Comparison of ENCODE assay signal across 32 mouse cellular contexts in genomic region chr10:18511496-18511895, GRCm38 (mm10). TPM values are rescaled to one million over a fixed set of nuclear protein-coding genes. Genes with fewer than 3 reads are reported as not detected.
DNase-seq lines count a peak whose midpoint lies in the region; ATAC-seq and TF ChIP-seq lines count a peak whose summit lies in the region.
"Had no signal": no experiment of that assay in that cellular context is flagged by ENCODE, and none has a peak within 500 bp of the region (broad histone marks: within the 10 kb centered on the region; RNA-seq: fewer than 3 reads in every experiment).

No protein-coding gene starts in this region.

- no peak overlapping the region for H3K4me2 ChIP-seq in heart, embryonic 11.5 days
- H3K4me2 ChIP-seq in heart, postnatal 0 days (ENCODE audit: low read depth, low read length) = no peak overlapping the region
- H3K4me2 ChIP-seq: embryonic facial prominence, embryonic 12.5 days; forebrain, embryonic 12.5 days; heart, embryonic 15.5 days; hindbrain, embryonic 12.5 days; intestine, embryonic 15.5 days; liver, embryonic 12.5 days; midbrain, embryonic 11.5 days; stomach, embryonic 15.5 days had no signal

- no peak overlapping the region for H3K27ac ChIP-seq in heart, embryonic 11.5 days (ENCODE audit: low read depth, low read length)
- 0 out of 2 replicates have a peak overlapping the region, but pooled peaks have one; percentile 17 for H3K27ac ChIP-seq in heart, postnatal 0 days (ENCODE audit: low read depth)
- H3K27ac ChIP-seq: embryonic facial prominence, embryonic 12.5 days; forebrain, embryonic 12.5 days; heart, embryonic 15.5 days; hindbrain, embryonic 12.5 days; hindbrain, postnatal 0 days; intestine, embryonic 15.5 days; layer of hippocampus, adult 2 months; liver, embryonic 12.5 days; stomach, embryonic 15.5 days had no signal

- DNase-seq in heart, adult 18-20 months = peak; percentile 60 to 80
- DNase-seq in thymus, postnatal 0 days (ENCODE audit: low spot score) = peak; percentile 18
- no peak for DNase-seq in thymus, postnatal 4 days
- no peak for DNase-seq in heart, postnatal 0 days (ENCODE audit: low spot score)
- peak; percentile 38 for DNase-seq in heart, postnatal 4 days
- DNase-seq in embryo, embryonic 9.5 days (ENCODE audit: extremely low spot score) = no peak
- DNase-seq: adrenal gland, adult 2 months; adrenal gland, postnatal 36 days; B cell, adult 2 months; cerebellum, adult 18-20 months; cerebellum, postnatal 14 days; kidney, adult 2 months; kidney, postnatal 36 days; left cerebral cortex, postnatal 4 days; liver, postnatal 0 days; lung, postnatal 36 days; right cerebral cortex, postnatal 25 days; thymus, adult 18-20 months had no signal

- no peak for TF ChIP-seq EP300 in heart, postnatal 0 days (IDR thresholded peaks at IDR 0.05; ENCODE audit: low read depth)

- H3K27me3 ChIP-seq in heart, embryonic 11.5 days (ENCODE audit: control insufficient read depth, insufficient read depth, low read length) = no peaks in the 10 kb centered on the region
- no peaks in the 10 kb centered on the region for H3K27me3 ChIP-seq in heart, postnatal 0 days (ENCODE audit: control insufficient read depth, insufficient read depth, low read length)
- H3K27me3 ChIP-seq: embryonic facial prominence, embryonic 12.5 days; forebrain, embryonic 12.5 days; heart, embryonic 15.5 days; hindbrain, embryonic 12.5 days; intestine, embryonic 15.5 days; liver, embryonic 12.5 days; stomach, embryonic 15.5 days had no signal

- 0 out of 2 replicates have a peak, but pooled peaks cover 2% of the 10 kb centered on the region for H3K36me3 ChIP-seq in heart, embryonic 11.5 days (ENCODE audit: control insufficient read depth, insufficient read depth, low read length)
- peaks cover 5% of the 10 kb centered on the region for H3K36me3 ChIP-seq in heart, postnatal 0 days (replicated peaks; ENCODE audit: control insufficient read depth, insufficient read depth, low read length)
- H3K36me3 ChIP-seq: intestine, embryonic 15.5 days; liver, embryonic 12.5 days; stomach, embryonic 15.5 days had no signal

- ATAC-seq in heart, embryonic 11.5 days (replicated peaks; ENCODE audit: insufficient number of reproducible peaks, low FRiP score, low TSS enrichment) = no peak
- ATAC-seq in heart, postnatal 0 days (ENCODE audit: insufficient read depth, low read depth) = no peak
- ATAC-seq: activated CD4-positive, CD25-positive, alpha-beta regulatory T cell, adult 4 months; hindbrain, postnatal 0 days; intestine, embryonic 15.5 days; liver, embryonic 12.5 days; liver, postnatal 0 days; midbrain, embryonic 16.5 days had no signal

- no peak for TF ChIP-seq CTCF in heart, postnatal 0 days (IDR thresholded peaks at IDR 0.05; ENCODE audit: low read depth)

- no peaks in the 10 kb centered on the region for H3K9me3 ChIP-seq in heart, embryonic 11.5 days (replicated peaks; ENCODE audit: control insufficient read depth, low read length)
- no peaks in the 10 kb centered on the region for H3K9me3 ChIP-seq in heart, postnatal 0 days (replicated peaks; ENCODE audit: control insufficient read depth, low read length)
- H3K9me3 ChIP-seq: embryonic facial prominence, embryonic 12.5 days; forebrain, embryonic 12.5 days; heart, embryonic 15.5 days; hindbrain, embryonic 12.5 days; intestine, embryonic 15.5 days; liver, embryonic 12.5 days; stomach, embryonic 15.5 days had no signal

- WGBS in heart, embryonic 11.5 days (ENCODE audit: insufficient replicate concordance) = 87% methylated on average over 11 of the region's 11 CpGs
- 83% methylated on average over 11 of the region's 11 CpGs for WGBS in heart, postnatal 0 days

- peaks cover 2% of the 10 kb centered on the region; the same call in 1 of the 2 replicates for H3K4me1 ChIP-seq in heart, embryonic 11.5 days (ENCODE audit: control insufficient read depth, insufficient read depth, low read length)
- H3K4me1 ChIP-seq in heart, postnatal 0 days (ENCODE audit: control insufficient read depth, insufficient read depth) = 0 out of 2 replicates have a peak, but pooled peaks cover 2% of the 10 kb centered on the region
- H3K4me1 ChIP-seq: liver, embryonic 12.5 days had no signal

- H3K9ac ChIP-seq in heart, embryonic 11.5 days (ENCODE audit: low read depth, low read length) = no peak overlapping the region
- no peak overlapping the region for H3K9ac ChIP-seq in heart, postnatal 0 days (replicated peaks; ENCODE audit: low read depth, low read length)
- H3K9ac ChIP-seq: embryonic facial prominence, embryonic 12.5 days; forebrain, embryonic 12.5 days; heart, embryonic 15.5 days; hindbrain, embryonic 12.5 days; intestine, embryonic 15.5 days; liver, embryonic 12.5 days; liver, postnatal 0 days; stomach, embryonic 15.5 days had no signal

- H3K4me3 ChIP-seq in heart, embryonic 11.5 days (ENCODE audit: low read depth, low read length) = no peak overlapping the region
- no peak overlapping the region for H3K4me3 ChIP-seq in heart, postnatal 0 days (ENCODE audit: low read depth, low read length)
- H3K4me3 ChIP-seq: embryonic facial prominence, embryonic 12.5 days; forebrain, embryonic 12.5 days; heart, embryonic 15.5 days; hindbrain, embryonic 12.5 days; intestine, embryonic 15.5 days; layer of hippocampus, adult 2 months; liver, embryonic 12.5 days; stomach, embryonic 15.5 days had no signal

RNA-seq across cellular contexts. Expression of gene Hebp2, which starts 34.4 kb away (rescaled TPM):
- total RNA-seq in heart, adult 18-20 months (2021) = under 1 TPM; 0.44 to 0.50 TPM
- 19.9 and 21.5 TPM in 2 replicates for polyA plus RNA-seq in heart, embryonic 11.5 days (2014; fragmentation: Nextera tagmentation; extraction: Ambion mirVana)
- 3.0 and 4.0 TPM in 2 replicates for polyA plus RNA-seq in thymus, postnatal 0 days (2015; fragmentation: Nextera tagmentation; extraction: Ambion mirVana)
- total RNA-seq in heart, postnatal 0 days (2014; rRNA removed; ENCODE audit: low replicate concordance) = 5.4 and 8.7 TPM in 2 replicates
- polyA plus RNA-seq in heart, postnatal 0 days (2015; fragmentation: Nextera tagmentation; extraction: Ambion mirVana) = 10.2 and 10.8 TPM in 2 replicates
- 1 to 10 TPM; 4.4 to 5.5 TPM for total RNA-seq in heart, postnatal 4 days (2021)
- total RNA-seq: neutrophil, adult 5-6 weeks had no signal
- polyA plus RNA-seq: activated CD4-positive, CD25-positive, alpha-beta regulatory T cell, adult 4 months had no signal

Comparison
In these comparisons a context has a peak if more than half of its experiments do, and no peak if none do; other contexts are left out.
1. DNase-seq: peak in heart, adult 18-20 months (2 of 2), thymus, postnatal 0 days (single experiment) and heart, postnatal 4 days (single experiment); none in thymus, postnatal 4 days (single experiment), heart, postnatal 0 days (single experiment) and embryo, embryonic 9.5 days (single experiment).